Mouse (Mus musculus) intestine, embryonic 14.5 days (tissue): ENCODE measurements around the gene Olfr56. TPM values are rescaled to one million over a fixed set of nuclear protein-coding genes. Genes with fewer than 3 reads are reported as not detected.

Experiments used
- ATAC-seq: fragments of 200-750 bp; cut with Nextera tagmentation; replicated peaks from 2 replicates; pipeline ENCODE4 v1.8.0; 2017; ENCODE audit warnings: low read depth, moderate number of reproducible peaks, moderate TSS enrichment, moderate library complexity; ENCODE audit not compliant: low FRiP score, low TSS enrichment
- DNase-seq: peaks from one replicate; pipeline ENCODE4 v3.0.0-alpha.2; 2018; ENCODE audit warnings: low spot score
- H3K27ac ChIP-seq: fragments of 300-500 bp; sonication (generic); 2 replicates; pipeline ENCODE4 v1.5.1; 2014; ENCODE audit warnings: low read depth, mild to moderate bottlenecking, control low read depth
- H3K27me3 ChIP-seq: fragments of 300-500 bp; sonication (generic); replicated peaks from 2 replicates; pipeline ENCODE4 v1.6.1; 2014; ENCODE audit warnings: low read length, control low read depth; ENCODE audit not compliant: control insufficient read depth, insufficient read depth
- H3K36me3 ChIP-seq: fragments of 300-500 bp; sonication (generic); 2 replicates; pipeline ENCODE4 v1.6.1; 2014; ENCODE audit warnings: low read length, control low read depth; ENCODE audit not compliant: control insufficient read depth, insufficient read depth
- H3K4me1 ChIP-seq: fragments of 300-500 bp; sonication (generic); replicated peaks from 2 replicates; pipeline ENCODE4 v1.6.1; 2014; ENCODE audit warnings: low read length, control low read depth, mixed read lengths; ENCODE audit not compliant: control insufficient read depth, insufficient read depth
- H3K4me2 ChIP-seq: fragments of 300-500 bp; sonication (generic); 2 replicates; pipeline ENCODE4 v1.6.1; 2014; ENCODE audit warnings: low read length
- H3K4me3 ChIP-seq: fragments of 300-500 bp; sonication (generic); 2 replicates; pipeline ENCODE4 v1.5.1; 2014; ENCODE audit warnings: low read depth, low read length, control low read depth, mixed read lengths
- H3K9ac ChIP-seq: fragments of 300-500 bp; sonication (generic); 2 replicates; pipeline ENCODE4 v1.6.1; 2014; ENCODE audit warnings: mild to moderate bottlenecking, low read length
- H3K9me3 ChIP-seq: fragments of 300-500 bp; sonication (generic); 2 replicates; pipeline ENCODE4 v1.6.1; 2016; ENCODE audit warnings: low read length, control low read depth; ENCODE audit not compliant: control insufficient read depth
- WGBS: fragments of 180-500 bp; shearing (Covaris S2); extraction: QIAGEN DNeasy Blood & Tissue Kit; methylation state at CpG from one replicate; pipeline ENCODE4 v1.1.7; 2014; 5-methylcytosine and 5-hydroxymethylcytosine counted together
- polyA plus RNA-seq: library from polyadenylated mRNA; unstranded; fragments of >200 nt; fragmentation: Nextera tagmentation; extraction: Ambion mirVana; gene quantifications from 2 replicates; pipeline ENCODE4 v1.2.1, GENCODE M21; 2014

Olfr56 gene
- polyA plus RNA-seq, 1 experiment from 2014 or later, result not detected

DNA sequence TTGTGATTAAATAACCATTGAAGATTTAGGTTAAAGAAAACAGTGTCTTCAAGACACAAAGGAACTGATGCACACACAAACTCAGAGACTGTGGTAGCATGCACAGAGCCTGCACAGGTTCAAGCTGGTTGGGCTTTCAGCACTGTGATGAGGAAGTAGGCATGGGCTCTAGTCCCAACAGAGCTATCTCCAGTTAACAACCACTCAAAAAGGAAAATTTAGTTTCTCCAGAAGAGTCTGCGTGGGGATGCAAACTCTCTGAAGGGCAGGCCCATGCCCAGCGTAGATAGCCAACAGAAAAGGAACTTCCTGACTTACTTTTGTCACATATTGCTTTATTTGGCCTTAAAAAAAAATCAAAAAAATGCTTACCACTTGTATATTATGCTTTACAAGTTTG is 114.1 kb downstream of the Olfr56 start:
- no peak overlapping the region for H3K4me2 ChIP-seq
- H3K9me3 ChIP-seq, result no peaks in the 10 kb centered on the region
- H3K27ac ChIP-seq, result no peak overlapping the region
- no peak for ATAC-seq
- no peak for DNase-seq
- 87% methylated on average over 2 of the region's 2 CpGs for WGBS
- H3K4me1 ChIP-seq, result peaks cover 9% of the 10 kb centered on the region; the same call in 1 of the 2 replicates
- no peak overlapping the region for H3K9ac ChIP-seq
- no peaks in the 10 kb centered on the region for H3K36me3 ChIP-seq
- H3K27me3 ChIP-seq, result no peaks in the 10 kb centered on the region
- H3K4me3 ChIP-seq, result no peak overlapping the region

DNA sequence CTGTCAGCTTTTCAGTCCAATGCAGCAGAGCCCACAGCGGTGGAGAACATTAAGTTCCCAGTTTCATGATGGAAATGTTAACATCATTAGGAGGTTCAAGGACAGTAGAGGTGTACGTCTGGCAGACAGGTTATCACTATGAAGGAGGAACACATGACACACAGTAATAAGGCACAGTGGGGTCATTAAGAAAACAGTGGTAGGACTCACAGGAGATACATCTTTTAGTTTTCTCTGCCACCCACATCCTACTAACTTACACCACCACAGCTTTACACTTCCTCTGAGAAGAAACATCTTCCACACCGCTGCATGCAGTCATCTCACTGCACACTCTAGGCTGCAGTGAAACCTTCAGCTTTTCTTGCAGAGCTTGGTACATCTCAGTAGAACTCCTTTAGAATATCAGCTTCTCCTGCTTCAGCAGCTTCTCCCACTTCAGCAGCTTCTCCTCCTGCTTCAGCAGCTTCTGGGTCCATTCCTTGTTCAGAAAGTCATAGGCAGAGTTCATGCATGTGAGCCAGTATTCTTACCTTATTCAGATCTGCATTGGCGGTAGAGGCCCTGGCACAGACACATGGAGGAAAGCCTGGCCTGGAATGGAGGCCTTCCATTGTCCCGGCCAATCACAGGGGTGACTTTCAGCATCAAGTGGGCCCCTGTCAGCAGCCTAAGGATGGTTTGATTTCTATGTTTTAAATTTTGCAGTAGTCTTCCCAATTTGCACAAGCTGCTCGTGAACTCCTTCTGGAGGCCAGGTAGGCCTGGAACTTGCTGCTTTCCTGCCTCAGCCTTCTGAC is 115.4 kb downstream of the Olfr56 start:
- ATAC-seq, result no peak
- no peaks in the 10 kb centered on the region for H3K4me1 ChIP-seq
- 80% methylated on average over 6 of the region's 6 CpGs for WGBS

DNA sequence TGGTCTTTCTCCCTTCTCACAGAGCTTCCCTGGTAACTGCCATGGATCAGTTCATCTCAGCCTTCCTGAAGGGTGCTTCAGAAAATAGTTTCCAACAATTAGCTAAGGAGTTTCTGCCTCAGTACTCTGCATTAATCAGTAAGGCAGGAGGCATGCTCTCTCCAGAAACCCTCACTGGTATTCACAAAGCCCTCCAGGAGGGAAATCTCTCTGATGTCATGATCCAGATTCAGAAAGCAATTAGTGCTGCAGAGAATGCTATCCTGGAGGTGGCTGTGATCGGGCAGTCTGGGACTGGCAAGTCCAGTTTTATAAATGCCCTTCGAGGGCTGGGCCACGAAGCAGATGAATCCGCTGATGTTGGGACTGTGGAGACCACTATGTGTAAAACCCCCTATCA is 116.7 kb downstream of the Olfr56 start:
- H3K9me3 ChIP-seq, result no peaks in the 10 kb centered on the region
- DNase-seq (no peak), ATAC-seq (no peak)
- no peaks in the 10 kb centered on the region for H3K27me3 ChIP-seq
- WGBS, result 91% methylated on average over 4 of the region's 4 CpGs
- H3K36me3 ChIP-seq, result no peaks in the 10 kb centered on the region
- no peak overlapping the region for H3K9ac ChIP-seq
- H3K4me1 ChIP-seq, result no peaks in the 10 kb centered on the region
- no peak overlapping the region for H3K4me2 ChIP-seq
- no peak overlapping the region for H3K4me3 ChIP-seq
- H3K27ac ChIP-seq, result no peak overlapping the region

More for the DNA sequence above, 115.4 kb downstream of the Olfr56 start:
- Histone ChIP-seq H3K27me3 (no peaks in the 10 kb centered on the region), H3K36me3 (no peaks in the 10 kb centered on the region), H3K9me3 (no peaks in the 10 kb centered on the region), H3K4me3 (no peak overlapping the region), H3K9ac (no peak overlapping the region), H3K27ac (no peak overlapping the region), H3K4me2 (no peak overlapping the region)
- DNase-seq, result no peak

DNA sequence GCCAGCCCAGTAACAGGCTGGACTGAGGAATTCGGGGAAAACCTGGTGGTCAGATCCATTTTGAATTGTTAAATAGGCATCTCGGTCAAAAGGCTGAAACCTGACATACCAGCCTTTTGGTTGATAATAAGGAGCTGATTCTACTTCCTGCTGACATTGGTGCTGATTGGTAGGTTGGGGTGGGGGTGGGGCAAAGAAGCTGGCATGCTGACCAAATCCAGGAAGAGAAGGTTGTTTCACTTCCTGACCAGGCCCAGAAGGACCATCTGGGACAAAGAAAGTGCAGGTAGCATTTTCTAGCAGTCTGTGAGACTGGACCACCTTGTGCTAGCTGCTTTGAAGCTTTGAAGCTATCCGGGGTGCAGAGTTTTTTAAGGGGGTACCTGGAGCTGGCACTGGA is 121.7 kb downstream of the Olfr56 start:
- 88% methylated on average over 3 of the region's 3 CpGs for WGBS
- Histone ChIP-seq H3K4me2 (no peak overlapping the region), H3K27ac (no peak overlapping the region), H3K4me1 (peaks cover 11% of the 10 kb centered on the region), H3K36me3 (no peaks in the 10 kb centered on the region), H3K4me3 (no peak overlapping the region), H3K9me3 (no peaks in the 10 kb centered on the region), H3K9ac (no peak overlapping the region), H3K27me3 (no peaks in the 10 kb centered on the region)
- DNase-seq (no peak), ATAC-seq (no peak)

GRCm38 (mm10) chr11:49101500-49101899 is 122.8 kb downstream of the Olfr56 start:
- no peaks in the 10 kb centered on the region for H3K36me3 ChIP-seq
- DNase-seq (no peak), ATAC-seq (no peak)
- H3K9me3 ChIP-seq, result no peaks in the 10 kb centered on the region
- H3K4me2 ChIP-seq, result no peak overlapping the region
- no peak overlapping the region for H3K27ac ChIP-seq
- H3K27me3 ChIP-seq, result no peaks in the 10 kb centered on the region
- peaks cover 11% of the 10 kb centered on the region for H3K4me1 ChIP-seq
- WGBS, result 17% methylated on average over 5 of the region's 5 CpGs
- no peak overlapping the region for H3K4me3 ChIP-seq
- no peak overlapping the region for H3K9ac ChIP-seq

DNA sequence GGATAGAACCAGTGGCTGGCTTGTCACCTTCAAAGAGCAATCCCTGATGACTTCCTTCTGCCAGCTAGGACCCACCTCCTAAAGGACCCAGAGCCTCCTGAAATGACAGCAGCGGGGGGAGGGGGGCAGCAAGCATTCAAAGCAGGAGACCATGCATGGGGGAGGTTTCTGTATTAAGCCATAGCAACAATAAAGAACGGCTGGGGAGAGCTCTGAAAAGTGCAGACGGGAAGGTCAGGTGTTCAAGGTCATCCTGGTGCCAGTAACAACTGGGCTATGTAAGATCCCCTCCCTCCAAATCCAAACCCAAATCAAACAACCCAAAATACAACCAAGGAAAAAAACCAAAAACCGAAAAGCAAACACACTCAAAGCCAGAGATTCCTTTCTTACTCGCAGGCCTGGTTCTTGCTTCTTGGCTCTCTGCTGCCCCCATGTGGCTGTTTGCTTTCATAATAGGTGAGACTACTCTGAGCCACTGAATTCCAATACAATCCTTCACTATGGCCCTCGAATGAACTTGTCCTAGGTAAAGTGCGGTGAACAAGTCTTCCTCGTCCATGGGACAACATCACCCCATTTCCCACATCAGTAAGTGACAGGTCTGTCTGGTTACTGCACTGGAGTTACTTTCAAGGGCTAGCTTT is 124.5 kb downstream of the Olfr56 start:
- peak; percentile 38 for ATAC-seq
- H3K9ac ChIP-seq, result no peak overlapping the region
- no peak overlapping the region for H3K27ac ChIP-seq
- no peak overlapping the region for H3K4me2 ChIP-seq
- H3K4me1 ChIP-seq, result peaks cover 11% of the 10 kb centered on the region
- H3K4me3 ChIP-seq, result no peak overlapping the region
- WGBS, result 8% methylated on average over 8 of the region's 8 CpGs
- no peaks in the 10 kb centered on the region for H3K36me3 ChIP-seq
- peak; percentile 95 for DNase-seq
- no peaks in the 10 kb centered on the region for H3K27me3 ChIP-seq
- H3K9me3 ChIP-seq, result no peaks in the 10 kb centered on the region

DNA sequence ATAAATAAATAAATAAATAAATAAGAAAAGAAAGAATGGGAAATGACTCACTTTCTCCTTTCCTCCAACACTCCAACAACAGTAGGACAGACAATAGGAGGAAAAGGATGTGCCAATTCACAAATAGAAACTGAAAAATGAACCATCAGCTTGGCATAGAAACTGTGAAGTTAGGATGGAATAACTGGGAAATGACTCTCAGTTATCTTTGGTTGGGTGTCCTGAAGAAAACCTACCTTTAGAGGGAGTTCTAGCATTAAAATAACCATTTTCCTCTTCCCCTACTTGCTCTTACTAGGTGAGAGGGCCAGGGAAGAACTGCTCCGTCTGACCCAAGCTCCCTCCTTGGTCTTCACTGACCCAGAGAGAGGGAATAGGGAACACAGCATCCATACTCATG is 127.1 kb downstream of the Olfr56 start:
- Histone ChIP-seq H3K4me2 (no peak overlapping the region), H3K9me3 (no peaks in the 10 kb centered on the region), H3K27me3 (no peaks in the 10 kb centered on the region), H3K36me3 (no peaks in the 10 kb centered on the region), H3K4me3 (no peak overlapping the region), H3K27ac (no peak overlapping the region), H3K4me1 (peaks cover 11% of the 10 kb centered on the region), H3K9ac (no peak overlapping the region)
- WGBS, result 71% methylated on average over 1 of the region's 1 CpGs
- DNase-seq (no peak), ATAC-seq (no peak)

DNA sequence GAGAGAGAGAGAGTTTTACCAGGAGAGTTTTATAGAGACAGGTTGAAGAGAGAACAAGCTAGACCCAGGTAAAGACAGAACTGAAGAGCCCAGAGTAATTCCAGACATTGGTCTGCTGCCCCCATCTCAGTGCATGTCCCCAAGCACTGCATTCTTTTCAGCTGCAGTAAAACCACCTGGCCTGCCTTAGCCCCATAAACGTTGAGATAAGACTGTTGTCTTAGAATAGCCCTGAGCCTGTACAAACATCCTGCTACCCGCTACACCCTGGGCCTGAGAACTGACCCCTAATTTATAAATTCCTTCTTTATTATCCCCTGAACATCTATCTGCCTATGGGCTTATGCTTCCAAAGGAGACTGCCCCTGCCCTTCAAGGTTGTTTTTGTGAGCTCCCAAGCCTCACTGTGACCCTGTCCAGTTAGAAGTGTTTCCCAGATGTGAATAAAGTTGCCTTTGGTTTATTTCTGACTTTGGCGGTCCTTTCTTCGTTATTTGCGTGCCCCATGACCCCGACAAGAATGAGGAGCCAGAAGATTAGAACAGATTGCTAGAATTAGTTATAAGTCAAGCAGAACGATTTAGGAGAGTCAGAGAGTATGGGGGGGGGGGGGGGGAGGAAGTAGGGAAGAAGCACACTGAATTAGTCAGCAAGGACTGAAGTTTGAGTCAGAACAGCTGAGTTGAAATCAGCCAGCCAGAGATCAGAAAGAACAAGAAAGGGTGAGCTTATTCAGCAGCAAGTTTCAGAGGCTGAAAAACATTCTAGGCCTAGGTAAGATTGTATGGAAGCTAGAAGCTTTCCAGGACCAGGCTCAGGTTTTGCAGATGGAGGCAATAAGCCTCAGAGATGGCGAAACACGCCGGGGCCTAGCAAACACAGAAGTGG is 129.2 kb downstream of the Olfr56 start:
- 0 out of 2 replicates have a peak, but pooled peaks cover 3% of the 10 kb centered on the region for H3K4me1 ChIP-seq
- no peak overlapping the region for H3K27ac ChIP-seq
- 42% methylated on average over 10 of the region's 10 CpGs for WGBS
- H3K9ac ChIP-seq, result no peak overlapping the region
- no peaks in the 10 kb centered on the region for H3K9me3 ChIP-seq
- no peak overlapping the region for H3K4me2 ChIP-seq
- H3K27me3 ChIP-seq, result no peaks in the 10 kb centered on the region
- no peak for DNase-seq
- H3K4me3 ChIP-seq, result no peak overlapping the region
- ATAC-seq, result peak; percentile 60; the same call in 1 of the 2 replicates
- H3K36me3 ChIP-seq, result no peaks in the 10 kb centered on the region
